Mouse (Mus musculus): ENCODE results near the gene Crybg1.
"Not testable (repeated sequence)": the region's sequence is repeated elsewhere in the genome, so short reads cannot be mapped to it uniquely, and the experiment has no call there.

The Crybg1 gene

GRCm38 (mm10) chr10:43943736-43944135, 204.9 kb downstream of the Crybg1 start:
- DNase-seq = no peak

GRCm38 (mm10) chr10:43939136-43939662, 209.5 kb downstream of the Crybg1 start:
- no peak for DNase-seq

GRCm38 (mm10) chr10:43928596-43928995, 220.1 kb downstream of the Crybg1 start:
- DNase-seq = no peak

GRCm38 (mm10) chr10:43927736-43928135, 220.9 kb downstream of the Crybg1 start:
- DNase-seq = no peak

GRCm38 (mm10) chr10:43925776-43926175, 222.9 kb downstream of the Crybg1 start:
- not testable (repeated sequence) for DNase-seq

- DNase-seq = peak; percentile 75
These were observed 225.6 kb downstream of the Crybg1 start for GRCm38 (mm10) chr10:43923096-43923495.

GRCm38 (mm10) chr10:43918696-43919608, 229.7 kb downstream of the Crybg1 start:
- DNase-seq = peak; percentile 88

GRCm38 (mm10) chr10:43916737-43917136, 231.9 kb downstream of the Crybg1 start:
- DNase-seq = peak; percentile 56

- peak; percentile 78 for DNase-seq
These were observed 232.5 kb downstream of the Crybg1 start for GRCm38 (mm10) chr10:43916181-43916580.

- DNase-seq = peak; percentile 27
These were observed 236.4 kb downstream of the Crybg1 start for GRCm38 (mm10) chr10:43912236-43912635.

- DNase-seq = peak; percentile 68
These were observed 237.8 kb downstream of the Crybg1 start for GRCm38 (mm10) chr10:43910873-43911142.

GRCm38 (mm10) chr10:43910032-43910872, 238.4 kb downstream of the Crybg1 start:
- peak; percentile 56 for DNase-seq

GRCm38 (mm10) chr10:43904569-43904968, 244.1 kb downstream of the Crybg1 start:
- DNase-seq = peak; percentile 31

- DNase-seq = peak; percentile 100
These were observed 247.0 kb downstream of the Crybg1 start, which contains the start of the genes Qrsl1 and Rtn4ip1 for GRCm38 (mm10) chr10:43901578-43902194. Gene Qrsl1, minus strand, starts transcription at chr10:43901745. Gene Rtn4ip1, plus strand, starts transcription at chr10:43901807.

- DNase-seq = peak; percentile 78
These were observed 247.6 kb downstream of the Crybg1 start for GRCm38 (mm10) chr10:43900883-43901570.

Measured in heart, adult 11 months (tissue).